Mouse (Mus musculus) neural tube, embryonic 13.5 days (tissue): ENCODE results near the gene Grb2. TPM values are rescaled to one million over a fixed set of nuclear protein-coding genes. Genes with fewer than 3 reads are reported as not detected.

Experiments used
- ATAC-seq: fragments of 200-750 bp; cut with Nextera tagmentation; 2 replicates; pipeline ENCODE4 v1.8.0; 2017; ENCODE audit warnings: low read depth, mild to moderate bottlenecking, moderate TSS enrichment, moderate library complexity
- H3K27ac ChIP-seq: fragments of 300-500 bp; sonication (generic); replicated peaks from 2 replicates; pipeline ENCODE4 v1.5.1; 2015; ENCODE audit warnings: moderate library complexity, mild to moderate bottlenecking, inconsistent platforms
- H3K27me3 ChIP-seq: fragments of 300-500 bp; sonication (generic); 2 replicates; pipeline ENCODE4 v1.6.1; 2015; ENCODE audit warnings: mild to moderate bottlenecking, inconsistent platforms
- H3K36me3 ChIP-seq: fragments of 300-500 bp; sonication (generic); 2 replicates; pipeline ENCODE4 v1.6.1; 2015; ENCODE audit warnings: mild to moderate bottlenecking, inconsistent platforms
- H3K4me1 ChIP-seq: fragments of 300-500 bp; sonication (generic); replicated peaks from 2 replicates; pipeline ENCODE4 v1.6.1; 2015; ENCODE audit warnings: inconsistent platforms
- H3K4me2 ChIP-seq: fragments of 300-500 bp; sonication (generic); 2 replicates; pipeline ENCODE4 v1.6.1; 2015; ENCODE audit warnings: inconsistent platforms, mild to moderate bottlenecking, moderate library complexity
- H3K4me3 ChIP-seq: fragments of 300-500 bp; sonication (generic); 2 replicates; pipeline ENCODE4 v1.5.1; 2015; ENCODE audit warnings: mild to moderate bottlenecking, inconsistent platforms
- H3K9ac ChIP-seq: fragments of 300-500 bp; sonication (generic); 2 replicates; pipeline ENCODE4 v1.6.1; 2015; ENCODE audit warnings: moderate library complexity, mild to moderate bottlenecking, inconsistent platforms
- H3K9me3 ChIP-seq: fragments of 300-500 bp; sonication (generic); 2 replicates; pipeline ENCODE4 v1.6.1; 2016; ENCODE audit warnings: inconsistent platforms
- WGBS: fragments of 180-500 bp; shearing (Covaris S2); methylation state at CpG from one replicate; pipeline ENCODE4 v1.1.7; 2015; 5-methylcytosine and 5-hydroxymethylcytosine counted together
- polyA plus RNA-seq: library from polyadenylated mRNA; unstranded; fragments of >200 nt; fragmentation: Nextera tagmentation; extraction: Ambion mirVana; gene quantifications from 2 replicates; pipeline ENCODE4 v1.2.1, GENCODE M21; 2015

Grb2 gene
- polyA plus RNA-seq, 1 experiment from 2014 or later: 189 TPM

DNA sequence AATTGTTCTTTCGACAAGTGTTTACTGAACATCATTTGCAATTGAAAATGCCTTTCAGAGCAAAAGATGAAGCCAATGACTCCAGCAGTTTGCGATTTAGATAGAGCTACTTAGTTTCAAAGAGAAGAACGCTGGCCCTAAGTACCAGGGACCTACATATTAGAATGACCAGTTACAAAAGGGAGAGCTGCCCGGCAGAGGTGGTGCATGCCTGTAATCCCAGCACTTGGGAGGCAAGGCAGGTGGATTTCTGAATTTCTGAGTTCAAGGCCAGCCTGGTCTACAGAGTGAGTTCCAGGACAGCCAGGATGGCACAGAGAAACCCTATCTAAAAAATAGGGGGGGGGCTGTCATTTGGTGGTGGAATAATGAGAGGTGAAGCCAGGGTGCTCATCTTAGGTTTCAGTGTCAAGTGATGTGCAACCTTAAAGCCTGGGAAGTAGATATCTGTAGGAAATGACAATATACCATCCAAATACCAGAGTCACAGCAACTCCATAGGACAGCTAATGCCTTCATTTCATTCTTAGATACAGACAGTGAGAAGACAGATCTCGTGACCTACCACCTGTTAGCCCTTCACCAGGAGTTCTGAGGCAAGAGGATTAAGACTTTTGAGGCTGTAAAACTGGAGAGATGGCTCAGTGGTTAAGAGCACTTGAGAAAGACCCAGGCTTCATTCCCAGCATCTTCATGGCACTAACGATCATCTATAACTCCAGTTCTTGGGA lies 1.6 kb upstream of the Grb2 start:
- WGBS: 55% methylated on average over 6 of the region's 6 CpGs
- peak overlapping the region; percentile 99 for H3K4me3 ChIP-seq
- H3K27me3 ChIP-seq: no peaks in the 10 kb centered on the region
- no peaks in the 10 kb centered on the region for H3K9me3 ChIP-seq
- H3K9ac ChIP-seq: peak overlapping the region; percentile 98
- peaks cover 39% of the 10 kb centered on the region for H3K4me1 ChIP-seq
- H3K36me3 ChIP-seq: no peaks in the 10 kb centered on the region
- peak overlapping the region; percentile 96 for H3K27ac ChIP-seq
- H3K4me2 ChIP-seq: peak overlapping the region; percentile 87
- ATAC-seq: no peak

DNA sequence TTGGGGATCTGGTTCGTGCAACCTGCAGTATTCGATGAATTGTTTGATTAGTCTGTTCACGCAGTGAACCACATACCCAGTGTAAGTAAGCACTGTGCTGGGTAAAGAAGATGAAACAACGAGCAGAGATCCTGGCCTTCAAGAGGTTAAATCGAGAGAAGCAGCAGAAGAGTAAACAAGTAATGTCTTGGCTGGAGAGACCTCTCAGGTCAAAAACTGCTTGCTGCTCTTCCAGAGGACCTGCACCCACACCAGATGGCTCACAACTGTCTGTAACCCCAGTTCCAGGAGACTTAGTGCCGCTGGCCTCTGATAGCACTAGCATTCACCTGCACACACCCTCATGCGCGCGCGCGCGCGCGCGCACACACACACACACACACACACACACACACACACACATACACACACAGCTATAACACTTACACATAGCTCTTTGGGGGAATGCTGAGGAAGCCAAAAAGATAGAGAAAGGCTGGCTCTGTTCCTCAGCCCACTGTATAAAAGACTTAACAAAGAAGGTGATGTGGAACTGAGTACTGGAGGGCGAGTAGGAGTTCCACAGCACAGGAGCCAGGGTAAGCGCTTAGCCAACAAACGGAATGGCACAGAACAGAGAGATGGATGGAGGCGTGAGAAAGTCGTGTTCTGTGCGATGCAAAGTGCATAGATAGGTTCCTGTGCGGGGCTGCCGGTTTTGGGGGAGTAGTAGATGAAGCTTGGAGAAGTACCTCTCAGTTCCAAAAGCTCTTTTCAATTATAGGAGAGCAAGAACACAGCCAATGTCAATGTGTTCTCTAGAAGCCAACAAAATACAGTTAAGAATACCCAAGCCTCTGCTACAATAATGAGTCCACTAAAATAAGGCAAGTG lies 795 bp upstream of the Grb2 start:
- Histone ChIP-seq H3K9me3 (no peaks in the 10 kb centered on the region), H3K27ac (peak overlapping the region; percentile 96), H3K27me3 (no peaks in the 10 kb centered on the region), H3K9ac (peak overlapping the region; percentile 98), H3K4me3 (peak overlapping the region; percentile 99), H3K36me3 (no peaks in the 10 kb centered on the region), H3K4me2 (peak overlapping the region; percentile 87), H3K4me1 (peaks cover 39% of the 10 kb centered on the region)
- ATAC-seq: peak; percentile 73
- 2% methylated on average over 19 of the region's 23 CpGs for WGBS

DNA sequence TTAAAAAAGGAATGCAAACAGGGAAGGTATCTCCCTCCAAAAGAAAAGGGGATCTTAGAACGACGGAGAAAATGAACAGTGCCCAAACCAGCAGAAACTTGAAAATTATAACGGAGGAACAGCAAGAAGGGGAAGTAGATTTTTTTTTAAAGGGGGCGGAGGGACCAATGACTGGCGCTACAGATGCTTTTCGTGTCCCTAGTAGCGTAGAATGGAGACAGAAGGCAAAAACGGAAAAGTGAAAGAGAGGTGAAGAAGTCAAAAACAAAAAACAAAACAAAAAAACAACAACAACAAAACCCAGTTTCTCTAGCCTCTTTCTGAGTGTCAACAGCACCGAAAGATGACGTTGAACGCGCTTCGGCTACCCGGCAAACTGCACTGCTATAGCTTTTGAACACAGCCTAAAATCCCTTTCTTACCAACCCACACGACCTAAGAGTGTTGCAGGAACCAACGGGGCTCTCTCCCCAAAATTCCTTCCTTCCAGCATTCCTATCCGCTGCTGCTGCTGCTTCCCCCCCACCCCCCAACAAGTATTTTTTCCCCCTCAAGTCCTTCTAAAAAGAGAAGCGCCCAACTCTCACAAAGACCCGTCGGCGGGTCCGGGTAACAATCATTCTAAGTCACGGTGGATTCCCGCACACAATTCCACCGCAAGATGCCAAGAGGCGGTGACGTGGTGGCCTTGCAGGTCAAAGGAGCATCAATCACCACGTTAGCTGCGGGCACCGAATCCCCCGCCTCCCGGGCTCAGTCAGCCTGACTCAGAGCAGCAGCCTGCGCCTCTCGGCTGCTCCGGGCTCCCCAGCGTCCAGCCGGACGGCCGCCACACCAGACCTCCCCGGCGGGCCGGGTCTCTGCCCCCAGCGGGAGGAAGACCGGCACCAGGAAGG lies 836 bp downstream of the Grb2 start:
- Histone ChIP-seq H3K4me2 (peak overlapping the region; percentile 87), H3K4me1 (peaks cover 39% of the 10 kb centered on the region), H3K4me3 (peak overlapping the region; percentile 99), H3K27me3 (no peaks in the 10 kb centered on the region), H3K9me3 (no peaks in the 10 kb centered on the region), H3K27ac (peak overlapping the region; percentile 96), H3K9ac (peak overlapping the region; percentile 98), H3K36me3 (no peaks in the 10 kb centered on the region)
- ATAC-seq: peak; percentile 63
- WGBS: under 1% methylated on average over 44 of the region's 44 CpGs

DNA sequence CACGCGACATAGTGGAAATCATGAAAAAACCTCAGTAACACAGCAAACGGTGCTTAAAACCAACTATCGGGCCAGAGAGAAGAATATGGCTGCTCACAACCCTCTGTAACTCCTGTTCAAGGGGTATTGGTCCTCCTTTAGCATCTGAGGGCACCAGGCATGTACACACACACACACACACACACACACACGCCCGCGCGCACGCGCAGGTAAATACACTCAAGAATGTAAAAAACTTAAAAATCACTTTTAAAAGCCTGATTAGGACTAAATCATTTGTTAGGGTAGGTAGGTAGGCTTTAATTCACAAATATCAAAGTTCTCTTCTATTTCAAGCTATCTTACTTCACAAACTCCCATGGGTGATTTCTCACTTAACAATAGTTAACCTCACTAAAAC lies 1.8 kb downstream of the Grb2 start:
- H3K9me3 ChIP-seq: no peaks in the 10 kb centered on the region
- H3K9ac ChIP-seq: peak overlapping the region; percentile 98; the same call in 1 of the 2 replicates
- H3K27ac ChIP-seq: no peak overlapping the region
- H3K4me2 ChIP-seq: peak overlapping the region; percentile 87
- H3K4me3 ChIP-seq: peak overlapping the region; percentile 99
- 89% methylated on average over 10 of the region's 10 CpGs for WGBS
- H3K4me1 ChIP-seq: peaks cover 39% of the 10 kb centered on the region
- no peaks in the 10 kb centered on the region for H3K27me3 ChIP-seq
- ATAC-seq: no peak
- no peaks in the 10 kb centered on the region for H3K36me3 ChIP-seq

DNA sequence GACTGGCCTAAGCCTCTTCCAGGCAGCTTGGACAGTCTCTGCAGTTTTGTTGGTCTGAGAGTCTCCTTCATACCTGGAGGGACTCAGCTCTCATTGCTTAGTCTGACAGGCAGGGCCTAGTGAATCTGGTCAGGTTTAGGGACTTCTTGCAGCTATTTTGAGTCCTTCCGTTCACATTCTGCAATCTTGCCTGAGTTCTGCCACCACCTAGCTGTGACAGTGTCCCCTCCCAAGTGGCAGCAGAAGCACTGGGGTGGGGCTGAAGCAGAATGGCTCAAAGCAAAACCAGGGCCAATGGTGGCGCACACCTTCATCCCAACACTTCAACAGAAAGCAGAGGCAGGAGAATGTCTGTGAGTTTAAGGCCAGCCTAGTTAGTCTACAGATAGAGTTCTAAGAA lies 2.8 kb downstream of the Grb2 start:
- Histone ChIP-seq H3K27ac (no peak overlapping the region), H3K4me1 (peaks cover 41% of the 10 kb centered on the region), H3K4me3 (no peak overlapping the region), H3K9me3 (no peaks in the 10 kb centered on the region), H3K9ac (no peak overlapping the region), H3K4me2 (no peak overlapping the region), H3K36me3 (no peaks in the 10 kb centered on the region), H3K27me3 (no peaks in the 10 kb centered on the region)
- WGBS: 92% methylated on average over 2 of the region's 2 CpGs
- no peak for ATAC-seq

DNA sequence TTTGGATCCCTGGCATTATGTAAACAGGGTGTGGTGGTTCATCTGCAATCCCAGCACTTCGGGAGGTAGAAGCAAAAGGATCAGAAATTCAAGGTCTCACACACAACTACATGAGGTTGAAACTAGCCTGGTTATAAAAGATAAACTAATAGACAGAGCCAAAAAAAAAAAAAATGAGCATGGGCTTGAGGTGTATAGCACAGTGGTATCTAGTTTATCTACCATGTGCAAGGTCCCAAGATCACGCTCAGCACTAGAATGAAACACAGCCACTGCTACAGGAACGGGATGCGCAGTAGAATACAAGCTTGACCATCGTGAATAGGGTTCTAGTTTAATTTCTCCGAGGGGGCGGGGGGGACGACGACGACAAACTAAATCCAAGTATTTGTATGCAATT lies 3.7 kb downstream of the Grb2 start:
- H3K27ac ChIP-seq: no peak overlapping the region
- H3K27me3 ChIP-seq: no peaks in the 10 kb centered on the region
- no peaks in the 10 kb centered on the region for H3K9me3 ChIP-seq
- H3K4me3 ChIP-seq: no peak overlapping the region
- H3K4me1 ChIP-seq: peaks cover 43% of the 10 kb centered on the region
- no peaks in the 10 kb centered on the region for H3K36me3 ChIP-seq
- H3K4me2 ChIP-seq: no peak overlapping the region
- no peak overlapping the region; the same call in 1 of the 2 replicates for H3K9ac ChIP-seq
- ATAC-seq: no peak
- 95% methylated on average over 10 of the region's 10 CpGs for WGBS

DNA sequence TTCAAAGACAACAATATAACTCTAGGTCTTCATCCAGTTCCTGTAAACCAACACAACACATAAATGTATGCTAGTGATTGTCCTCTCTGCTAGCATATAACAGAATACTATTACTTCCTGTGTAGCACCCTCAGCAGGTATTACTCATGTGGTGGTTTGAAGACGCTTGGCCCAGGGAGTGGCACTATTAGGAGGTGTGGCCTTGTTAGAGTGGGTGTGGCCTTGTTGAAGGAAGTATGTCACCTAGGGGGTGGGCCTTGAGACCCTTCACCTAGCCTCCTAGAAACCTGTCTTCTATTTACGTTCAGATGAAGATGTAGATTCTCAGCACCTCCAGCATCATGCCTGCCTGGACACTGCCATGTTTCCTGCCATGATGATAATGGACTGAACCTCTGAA lies 4.9 kb downstream of the Grb2 start:
- no peaks in the 10 kb centered on the region for H3K9me3 ChIP-seq
- H3K27me3 ChIP-seq: no peaks in the 10 kb centered on the region
- no peak for ATAC-seq
- no peak overlapping the region for H3K27ac ChIP-seq
- H3K9ac ChIP-seq: no peak overlapping the region
- H3K4me3 ChIP-seq: no peak overlapping the region
- H3K4me1 ChIP-seq: peaks cover 44% of the 10 kb centered on the region
- 83% methylated on average over 2 of the region's 2 CpGs for WGBS
- no peaks in the 10 kb centered on the region for H3K36me3 ChIP-seq
- no peak overlapping the region for H3K4me2 ChIP-seq

DNA sequence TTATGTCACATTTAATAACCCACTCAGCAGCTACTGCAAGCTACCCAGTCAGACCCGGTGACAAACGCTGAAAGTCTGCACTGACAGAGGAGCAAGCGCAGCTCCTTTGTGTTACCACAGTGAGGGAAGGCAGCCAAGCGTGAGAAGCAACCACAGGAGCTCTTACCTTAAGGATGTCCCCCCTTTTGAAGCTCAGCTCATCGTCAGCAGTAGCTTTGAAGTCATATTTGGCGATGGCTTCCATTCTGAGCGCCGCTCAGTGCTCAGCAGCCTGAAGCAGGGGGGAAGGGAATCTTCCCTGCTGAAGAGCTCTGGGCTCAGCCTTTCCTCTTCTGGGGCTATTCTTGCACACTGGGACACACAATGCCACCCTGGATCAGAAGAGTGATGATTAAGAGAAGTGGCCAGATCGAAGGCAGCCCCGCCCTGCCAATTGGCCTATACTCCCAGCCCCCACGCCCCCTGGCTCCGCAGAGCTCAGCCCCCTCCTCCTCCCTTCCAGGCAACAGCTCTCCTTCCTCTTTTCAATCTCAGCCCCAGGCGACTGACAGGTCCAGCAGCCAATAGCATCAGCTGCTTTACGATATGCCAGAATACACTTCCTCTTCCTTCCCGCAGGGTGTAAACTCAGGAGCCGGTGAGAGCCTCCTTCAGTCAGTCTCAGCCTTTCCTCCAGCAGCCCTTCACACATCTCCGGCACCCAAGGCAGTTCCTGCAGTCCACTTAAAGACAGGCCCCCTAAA lies 9.2 kb downstream of the Grb2 start:
- 4% methylated on average over 17 of the region's 17 CpGs for WGBS
- H3K36me3 ChIP-seq: peaks cover 16% of the 10 kb centered on the region
- peak; percentile 96 for ATAC-seq
- H3K9ac ChIP-seq: peak overlapping the region; percentile 82
- no peaks in the 10 kb centered on the region for H3K27me3 ChIP-seq
- peak overlapping the region; percentile 88 for H3K4me2 ChIP-seq
- peaks cover 53% of the 10 kb centered on the region for H3K4me1 ChIP-seq
- H3K9me3 ChIP-seq: no peaks in the 10 kb centered on the region
- peak overlapping the region; percentile 62 for H3K4me3 ChIP-seq
- peak overlapping the region; percentile 93 for H3K27ac ChIP-seq

DNA sequence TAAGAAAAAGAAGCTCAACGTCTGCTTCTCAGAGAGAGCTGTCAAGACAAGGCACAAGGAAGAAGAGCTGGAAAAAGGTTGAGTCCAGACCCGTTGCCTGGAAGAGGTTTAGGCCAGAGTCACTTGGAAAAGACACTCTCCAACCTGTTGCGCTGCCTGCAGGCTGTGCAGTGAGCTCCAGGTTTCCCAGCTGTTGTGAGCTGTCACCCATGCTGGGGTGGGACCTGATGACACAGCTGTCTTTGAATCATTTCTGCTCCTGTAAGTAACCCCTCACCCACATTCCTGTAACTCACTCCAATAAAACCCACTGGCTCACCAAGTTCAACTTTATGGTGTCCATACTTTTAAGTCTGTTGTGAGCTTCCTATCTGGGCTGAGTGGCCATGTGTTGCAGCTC lies 10.7 kb downstream of the Grb2 start:
- Histone ChIP-seq H3K27me3 (no peaks in the 10 kb centered on the region), H3K9me3 (no peaks in the 10 kb centered on the region), H3K27ac (no peak overlapping the region), H3K36me3 (peaks cover 16% of the 10 kb centered on the region), H3K4me2 (peak overlapping the region; percentile 88), H3K9ac (no peak overlapping the region), H3K4me3 (peak overlapping the region; percentile 62), H3K4me1 (peaks cover 64% of the 10 kb centered on the region)
- WGBS: 92% methylated on average over 3 of the region's 3 CpGs
- no peak for ATAC-seq

DNA sequence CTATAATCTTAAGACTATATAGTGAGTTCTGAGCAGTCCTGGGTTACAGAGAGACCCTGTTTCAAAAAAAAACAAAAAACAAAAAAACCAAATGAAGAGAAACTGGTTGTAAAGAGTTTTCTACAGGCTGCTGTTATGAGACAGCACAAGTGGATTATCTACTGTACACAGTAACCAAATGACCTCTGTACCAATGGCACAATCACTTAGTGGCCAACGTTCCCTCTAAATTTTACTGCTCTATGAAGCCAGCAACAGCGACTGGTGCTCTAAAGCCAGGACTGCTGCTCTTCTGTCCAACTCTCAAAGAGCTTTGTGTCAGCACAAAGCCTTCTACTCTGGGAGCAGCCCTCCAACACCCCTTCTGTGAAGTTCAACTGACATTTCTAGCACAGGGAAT lies 11.3 kb downstream of the Grb2 start:
- no peak overlapping the region for H3K4me3 ChIP-seq
- 68% methylated on average over 2 of the region's 2 CpGs for WGBS
- H3K4me2 ChIP-seq: peak overlapping the region; percentile 88

DNA sequence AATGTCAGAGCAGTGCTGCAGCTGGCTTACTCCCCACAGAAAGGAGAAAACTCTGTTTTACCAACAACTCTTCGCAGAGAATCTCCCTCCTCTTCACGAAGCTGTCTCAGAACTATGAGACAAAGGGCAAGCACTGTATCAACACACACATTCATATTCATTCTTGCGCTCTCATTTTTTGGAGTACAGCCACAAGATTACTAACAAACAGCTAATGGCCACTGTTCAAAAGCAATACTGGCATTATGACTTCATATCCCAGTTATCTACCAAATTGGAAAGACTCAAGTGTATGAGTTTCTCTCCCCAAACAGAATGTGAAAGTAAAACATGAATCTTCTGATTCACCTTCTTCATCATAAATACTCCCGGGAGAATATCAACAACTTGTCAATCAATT lies 11.9 kb downstream of the Grb2 start:
- peaks cover 66% of the 10 kb centered on the region for H3K4me1 ChIP-seq
- H3K9me3 ChIP-seq: no peaks in the 10 kb centered on the region
- no peak for ATAC-seq
- H3K27ac ChIP-seq: no peak overlapping the region
- no peaks in the 10 kb centered on the region for H3K27me3 ChIP-seq
- H3K9ac ChIP-seq: no peak overlapping the region
- no peak overlapping the region for H3K4me2 ChIP-seq
- H3K4me3 ChIP-seq: no peak overlapping the region
- peaks cover 16% of the 10 kb centered on the region for H3K36me3 ChIP-seq
- 78% methylated on average over 4 of the region's 4 CpGs for WGBS

More for the DNA sequence above, 11.3 kb downstream of the Grb2 start:
- Histone ChIP-seq H3K9ac (no peak overlapping the region), H3K4me1 (peaks cover 66% of the 10 kb centered on the region), H3K36me3 (peaks cover 16% of the 10 kb centered on the region), H3K9me3 (no peaks in the 10 kb centered on the region), H3K27ac (no peak overlapping the region), H3K27me3 (no peaks in the 10 kb centered on the region)
- no peak for ATAC-seq
